Mouse (Mus musculus): ENCODE data around the gene Ccdc58. TPM values are rescaled to one million over a fixed set of nuclear protein-coding genes. Genes with fewer than 3 reads are reported as not detected.
"Not testable (repeated sequence)": the region's sequence is repeated elsewhere in the genome, so short reads cannot be mapped to it uniquely, and the experiment has no call there.

The Ccdc58 gene
- polyA plus RNA-seq, 1 experiment from 2014 or later, result 91.8 TPM

DNA sequence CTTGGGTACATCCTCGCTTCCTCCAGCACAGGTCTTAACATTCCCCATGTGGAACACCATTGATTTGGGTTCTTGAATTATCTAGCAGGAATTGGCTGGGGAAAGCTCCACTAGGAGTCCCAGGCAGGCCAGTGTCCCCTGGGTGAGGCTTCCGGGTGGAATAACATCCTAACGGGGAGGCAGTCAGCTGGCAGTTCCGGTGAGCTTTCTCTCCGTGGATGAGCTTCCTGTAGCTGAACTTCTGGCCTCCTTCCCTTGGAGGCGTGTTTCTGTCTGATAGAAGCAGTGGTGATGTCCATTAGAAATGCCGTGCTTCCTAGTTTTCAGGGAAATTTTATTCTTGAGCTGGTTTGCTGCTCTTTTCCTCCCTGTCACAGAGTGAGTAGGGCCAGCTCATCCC lies 17.6 kb downstream of the Ccdc58 start:
- no peak overlapping the region for H3K4me2 ChIP-seq (replicated peaks)
- H3K4me1 ChIP-seq, result no peaks in the 10 kb centered on the region
- no peaks in the 10 kb centered on the region for H3K9me3 ChIP-seq
- ATAC-seq (ENCODE audit: low FRiP score, low read depth), result no peak
- H3K27me3 ChIP-seq, result no peaks in the 10 kb centered on the region
- H3K36me3 ChIP-seq, result peaks cover 67% of the 10 kb centered on the region
- no peak overlapping the region for H3K9ac ChIP-seq
- 86% methylated on average over 7 of the region's 7 CpGs for WGBS
- no peak overlapping the region for H3K4me3 ChIP-seq
- H3K27ac ChIP-seq, result no peak overlapping the region

DNA sequence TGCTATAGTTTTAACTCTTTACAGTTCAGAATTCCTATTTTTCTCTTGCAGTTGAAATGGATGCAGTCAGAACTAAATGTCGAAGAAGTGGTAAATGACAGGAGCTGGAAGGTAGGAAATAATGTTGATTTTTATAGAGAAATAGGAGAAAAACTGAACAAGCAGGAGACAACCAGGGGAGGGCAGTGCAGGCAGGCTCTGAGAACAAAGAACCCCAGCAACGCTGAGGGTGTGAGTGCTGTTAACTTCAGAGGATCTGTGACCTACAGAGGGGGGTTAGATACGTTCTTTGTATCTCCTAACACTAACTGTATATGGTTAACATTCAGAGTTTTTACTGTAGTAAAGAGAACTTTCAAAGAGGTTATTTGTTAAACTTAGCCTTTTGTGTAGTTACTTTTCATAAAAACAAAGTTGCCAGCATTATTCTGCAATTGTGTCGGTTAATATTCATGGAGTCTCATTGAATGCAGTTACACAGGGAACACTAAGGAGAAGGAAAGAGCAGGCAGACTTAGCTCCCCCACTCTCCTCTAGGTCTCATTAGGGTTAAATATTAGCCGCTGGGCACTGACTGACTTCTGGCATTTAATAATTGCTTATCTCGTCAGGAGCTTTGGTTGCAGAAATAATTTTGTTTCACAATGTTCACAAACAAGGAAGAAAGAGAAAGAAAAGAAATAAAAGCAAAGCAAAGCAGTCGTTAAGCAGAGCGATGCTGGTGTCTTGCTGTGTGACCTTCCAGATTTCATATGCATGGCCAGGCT lies 18.5 kb downstream of the Ccdc58 start:
- 58% methylated on average over 8 of the region's 8 CpGs for WGBS
- Histone ChIP-seq H3K27me3 (no peaks in the 10 kb centered on the region), H3K36me3 (peaks cover 59% of the 10 kb centered on the region), H3K4me2 (replicated peaks) (no peak overlapping the region), H3K27ac (no peak overlapping the region), H3K4me3 (no peak overlapping the region), H3K9me3 (no peaks in the 10 kb centered on the region), H3K4me1 (no peaks in the 10 kb centered on the region), H3K9ac (no peak overlapping the region)
- ATAC-seq (ENCODE audit: low FRiP score, low read depth), result no peak

DNA sequence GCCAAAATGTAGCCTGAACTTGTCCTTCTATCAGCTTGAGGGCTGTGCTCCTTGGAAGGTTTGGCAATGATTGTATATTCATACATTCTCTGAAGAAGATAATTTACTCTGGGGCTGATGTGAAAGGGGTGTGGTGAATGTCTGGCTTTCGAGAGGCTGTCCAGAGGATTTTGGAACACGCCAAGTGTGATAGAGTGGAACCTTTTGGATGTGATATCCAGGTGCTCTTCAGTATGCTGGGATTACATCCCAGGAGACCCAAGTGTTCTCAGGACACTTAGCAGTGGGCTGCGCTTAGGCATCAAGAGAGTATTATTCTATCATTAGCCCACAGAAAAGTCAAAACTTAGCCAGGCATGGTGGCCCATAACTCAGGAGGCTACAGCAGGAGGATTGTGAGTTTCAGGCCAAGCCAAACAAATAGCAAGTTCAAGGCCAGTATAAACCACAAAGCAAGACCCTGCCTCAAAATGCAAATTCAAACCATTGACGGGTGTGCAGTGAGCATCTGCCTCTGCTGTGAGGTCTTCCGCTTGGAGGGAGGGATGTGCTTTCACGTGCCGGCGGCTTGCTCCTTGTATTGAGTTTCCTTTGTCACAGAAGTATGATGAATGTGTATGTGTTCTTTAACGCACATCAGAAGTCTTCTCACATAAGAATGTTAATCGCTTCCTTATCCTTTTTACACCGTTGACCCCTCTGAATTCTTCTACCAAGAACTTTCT lies 19.5 kb downstream of the Ccdc58 start:
- Histone ChIP-seq H3K9ac (no peak overlapping the region), H3K4me3 (no peak overlapping the region), H3K9me3 (no peaks in the 10 kb centered on the region), H3K4me2 (replicated peaks) (no peak overlapping the region), H3K36me3 (peaks cover 51% of the 10 kb centered on the region), H3K27ac (no peak overlapping the region), H3K27me3 (no peaks in the 10 kb centered on the region), H3K4me1 (no peaks in the 10 kb centered on the region)
- ATAC-seq (ENCODE audit: low FRiP score, low read depth), result no peak
- 87% methylated on average over 11 of the region's 11 CpGs for WGBS

DNA sequence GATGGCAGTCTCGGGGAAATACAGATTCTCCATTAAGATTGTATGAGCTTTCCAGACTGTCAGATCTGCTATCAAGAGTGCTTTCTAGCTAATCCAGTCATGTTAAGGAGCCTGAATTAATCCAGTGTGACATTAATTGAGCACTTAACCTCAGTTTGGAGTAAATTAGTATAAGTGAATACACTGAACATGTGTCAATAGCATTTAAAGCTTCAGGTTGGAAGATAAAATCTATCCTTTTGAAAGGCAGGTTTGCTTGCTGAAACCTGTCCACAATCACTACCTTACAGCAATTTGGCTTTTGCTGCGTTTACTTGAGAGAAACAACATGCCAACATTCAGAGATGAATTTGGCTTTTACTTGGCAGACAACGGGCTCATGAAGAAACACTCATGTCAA lies 22.6 kb downstream of the Ccdc58 start:
- Histone ChIP-seq H3K4me2 (replicated peaks) (no peak overlapping the region), H3K9ac (no peak overlapping the region), H3K27ac (no peak overlapping the region), H3K4me1 (no peaks in the 10 kb centered on the region), H3K36me3 (peaks cover 26% of the 10 kb centered on the region), H3K9me3 (no peaks in the 10 kb centered on the region), H3K27me3 (no peaks in the 10 kb centered on the region), H3K4me3 (no peak overlapping the region)
- ATAC-seq (ENCODE audit: low FRiP score, low read depth), result no peak
- 83% methylated on average over 3 of the region's 3 CpGs for WGBS

DNA sequence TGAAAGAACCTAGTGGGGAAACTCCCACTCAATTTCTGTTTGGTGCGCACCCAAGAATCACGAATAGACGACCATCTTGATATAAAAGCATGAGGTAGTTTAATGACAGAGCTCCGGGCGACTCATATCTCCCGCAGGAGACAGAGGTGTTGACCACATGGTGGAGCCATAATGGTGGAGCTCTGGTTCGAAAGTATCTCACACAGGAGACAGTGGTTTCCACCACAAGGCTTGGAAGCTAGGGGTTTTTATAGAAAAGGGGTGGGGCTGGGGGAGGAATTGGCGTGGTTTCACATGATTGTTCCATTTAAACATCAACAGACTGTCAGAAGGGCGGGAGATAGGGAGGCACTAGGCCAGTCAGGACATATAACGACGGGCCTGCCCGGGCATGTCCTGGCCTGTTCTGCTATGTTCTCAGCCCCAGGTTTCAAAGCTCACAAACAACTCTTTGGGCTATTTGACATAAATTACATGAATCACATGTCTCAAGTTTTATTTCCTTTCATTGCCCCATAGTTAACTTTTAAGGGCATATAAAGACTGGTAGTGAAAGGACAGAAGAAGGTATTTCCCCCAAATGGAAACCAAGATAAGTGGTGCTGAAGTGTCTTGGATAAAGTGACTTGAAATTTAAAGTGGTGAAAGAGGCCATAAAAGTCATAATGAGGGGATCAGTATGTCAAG lies 26.5 kb downstream of the Ccdc58 start:
- not testable (repeated sequence) for H3K4me2 ChIP-seq (replicated peaks); H3K27me3 ChIP-seq; H3K4me3 ChIP-seq; H3K36me3 ChIP-seq; H3K4me1 ChIP-seq; H3K27ac ChIP-seq; H3K9ac ChIP-seq; ATAC-seq (ENCODE audit: low FRiP score, low read depth)
- 90% methylated on average over 12 of the region's 12 CpGs for WGBS
- peaks cover 10% of the 10 kb centered on the region; the same call in 1 of the 2 replicates for H3K9me3 ChIP-seq

DNA sequence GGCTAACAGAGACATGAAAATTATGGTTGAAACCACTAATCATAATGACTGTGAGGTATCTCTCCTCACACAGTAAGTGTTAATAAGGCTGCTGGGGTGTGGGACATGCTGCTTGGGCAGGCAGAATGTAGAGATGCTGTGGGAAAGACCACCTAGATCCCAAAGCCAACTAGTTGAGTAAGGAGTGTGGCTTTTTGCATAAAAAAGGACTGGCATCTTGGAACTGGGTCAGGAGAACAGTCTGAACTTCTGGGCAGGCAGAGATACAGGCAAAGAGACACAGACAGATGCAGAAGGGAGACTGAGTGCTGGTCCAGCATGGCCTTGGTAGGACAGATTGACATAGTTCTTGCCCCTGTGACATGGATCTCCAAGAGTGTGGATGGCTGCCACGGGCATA lies 30.0 kb downstream of the Ccdc58 start:
- H3K4me2 ChIP-seq (replicated peaks), result no peak overlapping the region
- no peaks in the 10 kb centered on the region for H3K36me3 ChIP-seq
- no peak overlapping the region for H3K4me3 ChIP-seq
- no peaks in the 10 kb centered on the region for H3K27me3 ChIP-seq
- ATAC-seq (ENCODE audit: low FRiP score, low read depth), result no peak
- WGBS, result 85% methylated on average over 1 of the region's 1 CpGs
- H3K9ac ChIP-seq, result no peak overlapping the region
- H3K4me1 ChIP-seq, result no peaks in the 10 kb centered on the region
- peaks cover 10% of the 10 kb centered on the region; the same call in 1 of the 2 replicates for H3K9me3 ChIP-seq
- no peak overlapping the region for H3K27ac ChIP-seq

DNA sequence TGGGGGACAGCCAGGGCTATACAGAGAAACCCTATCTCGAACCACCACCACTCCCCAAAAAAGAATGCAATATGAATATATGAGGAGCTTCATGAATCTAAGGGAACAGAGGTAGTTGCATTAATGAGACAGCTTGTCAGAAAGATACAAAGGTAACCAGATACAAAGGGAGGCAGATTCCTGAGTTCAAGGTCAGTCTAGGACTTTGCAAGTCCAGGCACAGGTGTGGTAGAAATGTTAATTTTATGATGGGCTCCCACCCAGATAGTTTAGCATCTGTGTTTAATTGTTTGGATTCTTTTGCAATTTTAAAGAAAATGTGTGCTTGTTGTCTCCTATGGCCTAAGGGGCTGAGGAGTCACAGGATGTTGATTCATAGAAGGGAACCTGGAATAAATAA lies 30.7 kb downstream of the Ccdc58 start:
- H3K36me3 ChIP-seq, result no peaks in the 10 kb centered on the region
- H3K9me3 ChIP-seq, result peaks cover 10% of the 10 kb centered on the region; the same call in 1 of the 2 replicates
- no peaks in the 10 kb centered on the region for H3K4me1 ChIP-seq
- no peak for ATAC-seq (ENCODE audit: low FRiP score, low read depth)
- H3K9ac ChIP-seq, result no peak overlapping the region
- H3K27ac ChIP-seq, result no peak overlapping the region
- H3K4me3 ChIP-seq, result no peak overlapping the region
- 79% methylated on average over 1 of the region's 1 CpGs for WGBS
- H3K4me2 ChIP-seq (replicated peaks), result no peak overlapping the region
- no peaks in the 10 kb centered on the region for H3K27me3 ChIP-seq

DNA sequence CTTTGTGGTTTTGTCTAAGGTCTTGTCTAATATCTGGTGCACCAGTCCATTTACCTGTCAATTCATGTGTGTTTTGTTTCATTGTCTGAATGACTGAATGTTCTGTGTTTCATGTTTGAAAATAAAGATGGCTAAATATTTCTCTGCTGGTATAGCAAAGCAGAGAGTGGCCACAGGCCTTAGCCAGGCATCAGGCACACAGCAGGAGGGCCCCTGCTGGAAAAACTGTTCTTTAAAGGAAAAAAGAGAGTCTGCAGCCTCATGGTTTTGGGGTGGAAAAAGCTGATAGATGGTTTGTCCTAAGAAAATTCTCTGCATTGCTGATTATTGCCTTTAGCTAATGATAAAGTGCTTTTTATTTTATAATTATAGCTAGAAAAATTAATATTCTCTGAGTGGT lies 40.0 kb downstream of the Ccdc58 start:
- H3K36me3 ChIP-seq; H3K4me2 ChIP-seq (replicated peaks); H3K4me1 ChIP-seq; H3K9ac ChIP-seq; H3K4me3 ChIP-seq; H3K27me3 ChIP-seq; H3K9me3 ChIP-seq; ATAC-seq (ENCODE audit: low FRiP score, low read depth); H3K27ac ChIP-seq: not testable (repeated sequence)

DNA sequence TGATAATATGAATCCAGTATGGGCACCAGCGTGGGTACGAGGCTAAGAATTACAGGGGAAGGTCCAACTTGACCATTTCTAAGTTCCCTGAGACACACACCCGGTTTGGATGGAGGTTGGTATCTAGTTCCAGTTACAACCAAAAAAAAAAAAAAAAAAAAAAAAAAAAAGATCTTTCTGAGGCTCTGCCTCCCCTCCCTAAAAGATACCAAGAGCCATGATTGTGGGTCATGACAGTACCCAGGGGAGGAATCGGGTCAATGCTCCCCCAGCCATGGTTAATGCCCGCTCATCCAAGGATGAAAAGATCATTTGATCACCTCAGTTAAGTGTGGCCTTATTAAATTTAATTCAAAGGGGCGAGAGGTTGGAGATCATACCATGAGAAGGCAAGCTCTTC lies 44.3 kb downstream of the Ccdc58 start:
- H3K9me3 ChIP-seq; H3K27me3 ChIP-seq; H3K4me2 ChIP-seq (replicated peaks); H3K4me1 ChIP-seq; ATAC-seq (ENCODE audit: low FRiP score, low read depth); H3K9ac ChIP-seq; H3K27ac ChIP-seq; H3K4me3 ChIP-seq; H3K36me3 ChIP-seq: not testable (repeated sequence)
- 91% methylated on average over 6 of the region's 6 CpGs for WGBS

DNA sequence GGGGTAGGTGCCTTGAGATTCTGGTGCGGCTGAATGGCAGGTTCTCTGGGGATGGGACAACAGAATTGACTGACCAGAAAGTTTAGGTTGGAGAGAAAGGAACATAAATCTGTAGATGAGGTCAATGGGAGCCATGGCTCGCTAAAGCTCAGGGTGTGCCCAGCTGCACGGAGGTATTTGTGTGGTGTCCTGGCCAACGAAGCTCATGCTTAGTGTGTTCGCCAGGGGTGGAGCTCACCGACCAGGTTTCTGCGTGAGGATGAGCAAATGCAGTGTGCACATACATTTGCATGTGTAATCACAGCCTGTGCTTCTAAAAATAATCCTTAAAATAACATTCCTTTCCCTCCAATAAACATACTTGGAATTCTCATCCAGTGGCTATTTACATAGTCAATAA lies 56.6 kb downstream of the Ccdc58 start:
- H3K4me1 ChIP-seq, result no peaks in the 10 kb centered on the region
- no peak overlapping the region for H3K4me2 ChIP-seq (replicated peaks)
- no peaks in the 10 kb centered on the region for H3K9me3 ChIP-seq
- H3K27me3 ChIP-seq, result no peaks in the 10 kb centered on the region
- H3K4me3 ChIP-seq, result no peak overlapping the region
- 91% methylated on average over 7 of the region's 7 CpGs for WGBS
- no peaks in the 10 kb centered on the region for H3K36me3 ChIP-seq
- H3K27ac ChIP-seq, result no peak overlapping the region
- ATAC-seq (ENCODE audit: low FRiP score, low read depth), result no peak
- H3K9ac ChIP-seq, result no peak overlapping the region

DNA sequence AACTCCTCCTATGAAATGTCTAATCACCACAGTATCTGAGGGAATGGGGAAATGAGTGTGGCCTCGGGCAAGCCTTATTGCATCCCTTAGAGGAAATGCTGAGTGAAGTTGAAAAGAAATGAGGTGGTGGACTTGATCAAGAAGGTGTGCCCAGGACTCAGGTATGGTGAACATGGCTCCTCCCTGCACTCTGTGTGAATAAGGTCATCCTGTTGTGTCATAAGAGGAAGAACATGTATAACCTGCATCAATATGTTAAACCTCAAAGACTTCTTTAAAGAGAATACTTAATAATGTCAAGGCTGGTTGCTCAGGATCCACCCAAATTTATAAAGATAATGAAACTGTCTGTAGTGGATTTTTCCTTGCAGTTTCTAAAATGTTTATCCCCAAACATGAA lies 59.7 kb downstream of the Ccdc58 start, which contains the start of gene Csta1:
Gene Csta1, minus strand, starts transcription at position 101 of the 400 bp plus-strand sequence.
- Histone ChIP-seq H3K4me3 (no peak within 1 kb of the TSS), H3K4me2 (replicated peaks) (no peak within 1 kb of the TSS), H3K27ac (no peak within 1 kb of the TSS), H3K9ac (no peak within 1 kb of the TSS), H3K9me3 (no peaks in the 10 kb centered on the region), H3K36me3 (no peaks in the 10 kb centered on the region), H3K27me3 (no peaks in the 10 kb centered on the region), H3K4me1 (0 out of 2 replicates have a peak, but pooled peaks cover 2% of the 10 kb centered on the region)
- 67% methylated on average over 1 of the region's 1 CpGs for WGBS
- no peak for ATAC-seq (ENCODE audit: low FRiP score, low read depth)

DNA sequence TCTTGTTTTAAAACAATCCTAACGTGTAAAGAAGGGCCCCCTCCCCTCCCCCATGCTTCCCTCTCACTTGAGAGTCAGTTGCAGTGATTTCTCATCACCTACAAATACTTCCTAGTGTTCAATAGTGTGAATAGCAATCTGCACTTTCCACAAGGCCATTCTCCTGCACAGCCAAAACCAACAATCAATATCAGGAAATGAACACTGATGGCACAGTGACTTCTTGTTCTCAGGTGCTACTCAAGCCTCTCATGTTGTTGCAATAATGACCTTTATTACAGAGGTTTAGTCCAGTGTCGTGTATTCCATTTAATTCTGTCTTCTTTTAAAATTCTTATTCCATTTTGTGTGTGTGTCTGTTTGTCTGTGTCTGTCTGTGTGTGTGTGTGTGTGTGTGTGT lies 66.7 kb downstream of the Ccdc58 start:
- no peak for ATAC-seq (ENCODE audit: low FRiP score, low read depth)
- WGBS, result 75% methylated on average over 2 of the region's 2 CpGs

More for the DNA sequence above, 66.7 kb downstream of the Ccdc58 start:
- no peak overlapping the region for H3K9ac ChIP-seq
- no peak overlapping the region for H3K4me2 ChIP-seq (replicated peaks)
- H3K4me1 ChIP-seq, result 0 out of 2 replicates have a peak, but pooled peaks cover 2% of the 10 kb centered on the region
- H3K27ac ChIP-seq, result no peak overlapping the region
- no peaks in the 10 kb centered on the region for H3K36me3 ChIP-seq
- H3K9me3 ChIP-seq, result no peaks in the 10 kb centered on the region
- H3K27me3 ChIP-seq, result no peaks in the 10 kb centered on the region
- no peak overlapping the region for H3K4me3 ChIP-seq

All from limb, embryonic 13.5 days (tissue).